Mouse (Mus musculus) stomach, postnatal 0 days (tissue): ENCODE measurements around the gene Tatdn3. TPM values are rescaled to one million over a fixed set of nuclear protein-coding genes. Genes with fewer than 3 reads are reported as not detected.

Experiments
- ATAC-seq: fragments of 200-750 bp; cut with Nextera tagmentation; 2 replicates; pipeline ENCODE4 v1.8.0; 2017; ENCODE audit not compliant: low FRiP score, low TSS enrichment
- DNase-seq: peaks from one replicate; pipeline ENCODE4 v3.0.0-alpha.2; 2016; ENCODE audit warnings: low spot score
- H3K27ac ChIP-seq: fragments of 300-500 bp; sonication (generic); replicated peaks from 2 replicates; pipeline ENCODE4 v1.5.1; 2014; ENCODE audit warnings: mild to moderate bottlenecking, control low read depth
- H3K27me3 ChIP-seq: fragments of 300-500 bp; sonication (generic); 2 replicates; pipeline ENCODE4 v1.6.1; 2014; ENCODE audit warnings: low read length; ENCODE audit not compliant: control insufficient read depth, insufficient read depth
- H3K36me3 ChIP-seq: fragments of 300-500 bp; sonication (generic); 2 replicates; pipeline ENCODE4 v1.6.1; 2014; ENCODE audit warnings: low read length, mixed read lengths; ENCODE audit not compliant: control insufficient read depth, insufficient read depth
- H3K4me1 ChIP-seq: fragments of 300-500 bp; sonication (generic); replicated peaks from 2 replicates; pipeline ENCODE4 v1.6.1; 2014; ENCODE audit warnings: antibody characterized with exemption; ENCODE audit not compliant: control insufficient read depth, insufficient read depth
- H3K4me2 ChIP-seq: fragments of 300-500 bp; sonication (generic); replicated peaks from 2 replicates; pipeline ENCODE4 v1.6.1; 2014; ENCODE audit warnings: low read depth, mild to moderate bottlenecking, control low read depth, moderate library complexity
- H3K4me3 ChIP-seq: fragments of 300-500 bp; sonication (generic); 2 replicates; pipeline ENCODE4 v1.5.1; 2014; ENCODE audit warnings: low read depth, low read length, control low read depth
- H3K9ac ChIP-seq: fragments of 300-500 bp; sonication (generic); 2 replicates; pipeline ENCODE4 v1.6.1; 2014; ENCODE audit warnings: mild to moderate bottlenecking, low read length, control low read depth, mixed read lengths
- H3K9me3 ChIP-seq: fragments of 300-500 bp; sonication (generic); 2 replicates; pipeline ENCODE4 v1.6.1; 2016; ENCODE audit warnings: low read length; ENCODE audit not compliant: control insufficient read depth
- CTCF ChIP-seq: IDR thresholded peaks from 2 replicates; pipeline ENCODE4 v1.5.1; 2016; ENCODE audit warnings: antibody characterized with exemption, low read depth, mild to moderate bottlenecking, moderate library complexity
- EP300 ChIP-seq: optimal IDR thresholded peaks from 2 replicates; pipeline ENCODE3; 2016; ENCODE audit warnings: antibody characterized with exemption
- WGBS: fragments of 180-500 bp; shearing (Covaris S2); extraction: QIAGEN DNeasy Blood & Tissue Kit; methylation state at CpG from one replicate; pipeline ENCODE4 v1.1.7; 2014; 5-methylcytosine and 5-hydroxymethylcytosine counted together
- polyA plus RNA-seq: library from polyadenylated mRNA; unstranded; fragments of >200 nt; fragmentation: Nextera tagmentation; extraction: Ambion mirVana; gene quantifications from 2 replicates; pipeline ENCODE4 v1.2.1, GENCODE M21; 2015

Tatdn3 gene
- 8.9 and 11.7 TPM in 2 replicates for polyA plus RNA-seq

- ATAC-seq (peak; percentile 93), DNase-seq (peak; percentile 90)
- TF ChIP-seq CTCF (peak; percentile 63), EP300 (no peak)
- H3K27me3 ChIP-seq: no peaks in the 10 kb centered on the region
- no peaks in the 10 kb centered on the region for H3K9me3 ChIP-seq
- peaks cover 3% of the 10 kb centered on the region; the same call in 1 of the 2 replicates for H3K4me1 ChIP-seq
- peak within 1 kb of the TSS; percentile 91 for H3K4me2 ChIP-seq
- H3K4me3 ChIP-seq: peak within 1 kb of the TSS; percentile 68
- H3K36me3 ChIP-seq: no peaks in the 10 kb centered on the region
- WGBS: under 1% methylated on average over 56 of the region's 56 CpGs
- H3K9ac ChIP-seq: peak within 1 kb of the TSS; percentile 83
- peak within 1 kb of the TSS; percentile 46; the same call in 1 of the 2 replicates for H3K27ac ChIP-seq
Measured at GRCm38 (mm10) chr1:191062781-191063485, at the start of gene Tatdn3, which contains the start of gene Nsl1. Tatdn3 (minus strand) TSS chr1:191062932. Nsl1 (plus strand) TSS chr1:191063012.

GRCm38 (mm10) chr1:191111146-191111545, 48.4 kb upstream of the Tatdn3 start:
- DNase-seq: no peak
- no peaks in the 10 kb centered on the region for H3K27me3 ChIP-seq
- H3K4me3 ChIP-seq: no peak overlapping the region
- no peak overlapping the region; the same call in 1 of the 2 replicates for H3K27ac ChIP-seq
- 55% methylated on average over 8 of the region's 8 CpGs for WGBS
- no peak overlapping the region for H3K9ac ChIP-seq
- H3K4me2 ChIP-seq: no peak overlapping the region
- H3K4me1 ChIP-seq: no peaks in the 10 kb centered on the region
- TF ChIP-seq EP300 (no peak), CTCF (no peak)
- H3K36me3 ChIP-seq: no peaks in the 10 kb centered on the region
- ATAC-seq: peak; percentile 18; the same call in 1 of the 2 replicates
- H3K9me3 ChIP-seq: no peaks in the 10 kb centered on the region

DNA sequence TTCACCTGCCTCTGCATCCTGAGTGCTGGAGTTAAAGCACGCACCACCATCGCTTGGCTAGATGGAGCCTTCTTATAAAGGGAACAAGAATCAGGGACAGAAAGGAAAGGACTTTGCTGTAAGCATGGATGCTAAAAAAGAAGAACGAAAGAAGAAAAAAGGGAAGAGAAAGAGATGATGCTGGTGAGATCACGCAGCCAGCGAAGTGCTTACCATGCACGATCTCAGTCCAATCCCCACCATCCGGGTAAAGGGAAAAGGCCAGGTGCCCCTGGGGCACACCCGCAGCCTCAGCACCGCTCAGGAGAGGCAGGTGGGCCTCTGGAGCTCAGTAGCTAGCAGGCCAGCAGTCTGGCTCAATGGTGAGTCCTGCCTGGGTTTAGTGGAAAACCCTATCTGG, 47.2 kb upstream of the Tatdn3 start:
- H3K9ac ChIP-seq: no peak overlapping the region
- H3K9me3 ChIP-seq: no peaks in the 10 kb centered on the region
- DNase-seq (no peak), ATAC-seq (no peak)
- H3K36me3 ChIP-seq: no peaks in the 10 kb centered on the region
- H3K4me2 ChIP-seq: no peak overlapping the region
- H3K4me1 ChIP-seq: no peaks in the 10 kb centered on the region
- H3K27me3 ChIP-seq: no peaks in the 10 kb centered on the region
- no peak overlapping the region for H3K27ac ChIP-seq
- no peak overlapping the region for H3K4me3 ChIP-seq
- WGBS: 89% methylated on average over 9 of the region's 9 CpGs
- no peak for TF ChIP-seq EP300
- no peak for TF ChIP-seq CTCF

DNA sequence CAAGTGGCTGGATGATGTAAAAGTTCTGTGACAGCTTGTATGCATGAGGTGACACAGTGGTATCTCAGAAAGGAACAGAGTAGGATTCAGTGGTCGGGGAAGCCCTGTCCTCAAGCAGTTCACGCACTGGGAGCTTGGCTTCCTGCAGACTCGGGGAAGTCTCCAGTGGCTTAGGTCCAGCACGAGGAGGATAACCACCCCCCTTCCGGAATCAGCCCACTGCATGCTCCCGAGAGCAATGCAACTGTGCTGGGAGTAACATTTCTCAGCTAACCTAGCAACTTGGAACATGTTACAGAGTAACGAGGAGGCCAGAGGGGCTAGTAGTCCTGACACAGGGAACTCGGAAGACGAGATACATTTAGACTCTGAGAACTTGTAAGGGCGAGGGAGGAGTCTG, 44.6 kb upstream of the Tatdn3 start:
- Histone ChIP-seq H3K27me3 (no peaks in the 10 kb centered on the region), H3K4me1 (no peaks in the 10 kb centered on the region), H3K36me3 (no peaks in the 10 kb centered on the region), H3K27ac (no peak overlapping the region), H3K9ac (no peak overlapping the region), H3K9me3 (no peaks in the 10 kb centered on the region), H3K4me3 (no peak overlapping the region), H3K4me2 (no peak overlapping the region)
- no peak for TF ChIP-seq CTCF
- TF ChIP-seq EP300: no peak
- WGBS: 59% methylated on average over 10 of the region's 10 CpGs
- no peak for DNase-seq
- no peak for ATAC-seq

DNA sequence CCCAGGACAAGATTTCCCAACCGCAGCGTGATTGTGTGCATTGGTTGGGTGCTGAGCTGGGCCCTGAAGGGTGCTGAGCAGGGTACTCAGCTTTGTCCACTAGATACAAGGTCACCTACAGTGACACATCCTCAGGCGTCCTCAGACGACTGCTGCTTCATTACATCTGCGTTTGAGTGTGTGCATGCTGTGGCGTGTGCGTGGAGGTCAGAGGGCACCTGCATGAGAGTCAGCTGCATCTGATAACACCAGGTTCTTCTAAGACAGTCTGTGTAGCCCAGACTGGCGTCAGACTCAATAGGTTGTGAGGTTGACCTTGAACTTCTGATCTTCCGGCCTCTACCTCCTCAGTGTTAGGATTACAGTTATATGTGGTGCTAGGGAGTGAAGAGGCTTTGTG, 42.5 kb upstream of the Tatdn3 start:
- TF ChIP-seq EP300 (no peak), CTCF (no peak)
- Histone ChIP-seq H3K27ac (no peak overlapping the region), H3K9ac (no peak overlapping the region), H3K27me3 (no peaks in the 10 kb centered on the region), H3K9me3 (no peaks in the 10 kb centered on the region), H3K4me3 (no peak overlapping the region), H3K4me2 (no peak overlapping the region), H3K36me3 (no peaks in the 10 kb centered on the region), H3K4me1 (no peaks in the 10 kb centered on the region)
- WGBS: 80% methylated on average over 9 of the region's 9 CpGs
- no peak for DNase-seq
- ATAC-seq: 0 out of 2 replicates have a peak, but pooled peaks have one; percentile 6

GRCm38 (mm10) chr1:191102730-191103370, 40.1 kb upstream of the Tatdn3 start:
- Histone ChIP-seq H3K27me3 (no peaks in the 10 kb centered on the region), H3K27ac (no peak overlapping the region), H3K4me1 (no peaks in the 10 kb centered on the region), H3K4me3 (no peak overlapping the region), H3K9ac (no peak overlapping the region), H3K36me3 (no peaks in the 10 kb centered on the region), H3K9me3 (no peaks in the 10 kb centered on the region), H3K4me2 (no peak overlapping the region)
- no peak for ATAC-seq
- TF ChIP-seq CTCF (no peak), EP300 (no peak)
- WGBS: 84% methylated on average over 15 of the region's 15 CpGs
- no peak for DNase-seq
